Mouse (Mus musculus) embryonic facial prominence, embryonic 15.5 days (tissue): ENCODE measurements around the gene Vipr2. TPM values are rescaled to one million over a fixed set of nuclear protein-coding genes. Genes with fewer than 3 reads are reported as not detected.

ENCODE experiments used
- ATAC-seq: fragments of 200-750 bp; cut with Nextera tagmentation; 2 replicates; pipeline ENCODE4 v1.8.0; 2017; ENCODE audit warnings: low read depth, moderate TSS enrichment; ENCODE audit not compliant: insufficient number of reproducible peaks, low FRiP score, low TSS enrichment
- H3K27ac ChIP-seq: fragments of 300-500 bp; sonication (generic); replicated peaks from 2 replicates; pipeline ENCODE4 v1.5.1; 2015; ENCODE audit warnings: mild to moderate bottlenecking, inconsistent platforms
- H3K27me3 ChIP-seq: fragments of 300-500 bp; sonication (generic); 2 replicates; pipeline ENCODE4 v1.6.1; 2015; ENCODE audit warnings: inconsistent platforms
- H3K36me3 ChIP-seq: fragments of 300-500 bp; sonication (generic); 2 replicates; pipeline ENCODE4 v1.6.1; 2015; ENCODE audit warnings: mild to moderate bottlenecking, inconsistent platforms
- H3K4me1 ChIP-seq: fragments of 300-500 bp; sonication (generic); 2 replicates; pipeline ENCODE4 v1.6.1; 2015; ENCODE audit warnings: inconsistent platforms
- H3K4me2 ChIP-seq: fragments of 300-500 bp; sonication (generic); replicated peaks from 2 replicates; pipeline ENCODE4 v1.6.1; 2015; ENCODE audit warnings: mild to moderate bottlenecking, inconsistent platforms
- H3K4me3 ChIP-seq: fragments of 300-500 bp; sonication (generic); replicated peaks from 2 replicates; pipeline ENCODE4 v1.5.1; 2015; ENCODE audit warnings: mild to moderate bottlenecking, inconsistent platforms
- H3K9ac ChIP-seq: fragments of 300-500 bp; sonication (generic); 2 replicates; pipeline ENCODE4 v1.6.1; 2015; ENCODE audit warnings: inconsistent platforms
- H3K9me3 ChIP-seq: fragments of 300-500 bp; sonication (generic); replicated peaks from 2 replicates; pipeline ENCODE4 v1.6.1; 2016; ENCODE audit warnings: inconsistent platforms
- WGBS: fragments of 180-500 bp; shearing (Covaris S2); methylation state at CpG from one replicate; pipeline ENCODE4 v1.1.7; 2015; 5-methylcytosine and 5-hydroxymethylcytosine counted together
- polyA plus RNA-seq: library from polyadenylated mRNA; unstranded; fragments of >200 nt; fragmentation: Nextera tagmentation; extraction: Ambion mirVana; gene quantifications from 2 replicates; pipeline ENCODE4 v1.2.1, GENCODE M21; 2015

Vipr2 gene
- 1.8 and 2.6 TPM in 2 replicates for polyA plus RNA-seq

- H3K4me3 ChIP-seq = peak within 1 kb of the TSS; percentile 50
- H3K4me2 ChIP-seq = peak within 1 kb of the TSS; percentile 90
- 4% methylated on average over 33 of the region's 33 CpGs for WGBS
- peak; percentile 85 for ATAC-seq
- no peaks in the 10 kb centered on the region for H3K36me3 ChIP-seq
- H3K9me3 ChIP-seq = no peaks in the 10 kb centered on the region
- H3K9ac ChIP-seq = peak within 1 kb of the TSS; percentile 44
- peaks cover 21% of the 10 kb centered on the region for H3K27me3 ChIP-seq
- H3K27ac ChIP-seq = no peak within 1 kb of the TSS
- H3K4me1 ChIP-seq = peaks cover 4% of the 10 kb centered on the region; the same call in 1 of the 2 replicates
Observed at GRCm38 (mm10) chr12:116077074-116077854, at the start of gene Vipr2. Gene Vipr2, plus strand, starts transcription at chr12:116077726.

- Histone ChIP-seq H3K9ac (no peak overlapping the region), H3K4me1 (no peaks in the 10 kb centered on the region), H3K27me3 (no peaks in the 10 kb centered on the region), H3K4me3 (no peak overlapping the region), H3K9me3 (no peaks in the 10 kb centered on the region), H3K27ac (no peak overlapping the region), H3K4me2 (no peak overlapping the region), H3K36me3 (no peaks in the 10 kb centered on the region)
- ATAC-seq = no peak
- 51% methylated on average over 2 of the region's 2 CpGs for WGBS
Observed at GRCm38 (mm10) chr12:116028095-116028494, 49.4 kb upstream of the Vipr2 start.

- Histone ChIP-seq H3K4me2 (no peak overlapping the region), H3K4me1 (no peaks in the 10 kb centered on the region), H3K9me3 (no peaks in the 10 kb centered on the region), H3K36me3 (no peaks in the 10 kb centered on the region), H3K4me3 (no peak overlapping the region), H3K27ac (no peak overlapping the region), H3K27me3 (no peaks in the 10 kb centered on the region), H3K9ac (no peak overlapping the region)
- 66% methylated on average over 5 of the region's 5 CpGs for WGBS
- no peak for ATAC-seq
Observed at GRCm38 (mm10) chr12:116035346-116035745, 42.2 kb upstream of the Vipr2 start.

- Histone ChIP-seq H3K27ac (no peak overlapping the region), H3K4me3 (no peak overlapping the region), H3K27me3 (no peaks in the 10 kb centered on the region), H3K4me2 (no peak overlapping the region), H3K9ac (no peak overlapping the region), H3K36me3 (no peaks in the 10 kb centered on the region), H3K4me1 (peaks cover 11% of the 10 kb centered on the region), H3K9me3 (no peaks in the 10 kb centered on the region)
- 89% methylated on average over 5 of the region's 5 CpGs for WGBS
- ATAC-seq = no peak
Observed at GRCm38 (mm10) chr12:116044785-116045184, 32.7 kb upstream of the Vipr2 start.

GRCm38 (mm10) chr12:116047440-116048377 lies 29.8 kb upstream of the Vipr2 start, which contains the start of gene Zfp386:
Gene Zfp386, plus strand, starts transcription at chr12:116047724.
- H3K9ac ChIP-seq = peak within 1 kb of the TSS; percentile 82
- H3K27ac ChIP-seq = peak within 1 kb of the TSS; percentile 99
- no peaks in the 10 kb centered on the region for H3K9me3 ChIP-seq
- no peaks in the 10 kb centered on the region for H3K27me3 ChIP-seq
- H3K36me3 ChIP-seq = no peaks in the 10 kb centered on the region
- H3K4me3 ChIP-seq = peak within 1 kb of the TSS; percentile 78
- ATAC-seq = peak; percentile 99
- H3K4me1 ChIP-seq = peaks cover 11% of the 10 kb centered on the region
- WGBS = 1% methylated on average over 55 of the region's 55 CpGs
- peak within 1 kb of the TSS; percentile 59 for H3K4me2 ChIP-seq

GRCm38 (mm10) chr12:116048766-116049165 lies 28.8 kb upstream of the Vipr2 start:
- no peaks in the 10 kb centered on the region for H3K27me3 ChIP-seq
- peak overlapping the region; percentile 59 for H3K4me2 ChIP-seq
- H3K9ac ChIP-seq = peak overlapping the region; percentile 82; the same call in 1 of the 2 replicates
- H3K4me3 ChIP-seq = peak overlapping the region; percentile 78
- WGBS = 50% methylated on average over 7 of the region's 7 CpGs
- no peak overlapping the region for H3K27ac ChIP-seq
- H3K36me3 ChIP-seq = no peaks in the 10 kb centered on the region
- peaks cover 11% of the 10 kb centered on the region for H3K4me1 ChIP-seq
- ATAC-seq = no peak
- no peaks in the 10 kb centered on the region for H3K9me3 ChIP-seq

GRCm38 (mm10) chr12:116049236-116049635 lies 28.3 kb upstream of the Vipr2 start:
- Histone ChIP-seq H3K4me3 (0 out of 2 replicates have a peak overlapping the region, but pooled peaks have one; percentile 78), H3K4me2 (peak overlapping the region; percentile 59), H3K9ac (no peak overlapping the region), H3K4me1 (peaks cover 11% of the 10 kb centered on the region), H3K36me3 (peaks cover 2% of the 10 kb centered on the region), H3K27ac (no peak overlapping the region), H3K9me3 (no peaks in the 10 kb centered on the region), H3K27me3 (no peaks in the 10 kb centered on the region)
- no peak for ATAC-seq
- WGBS = 64% methylated on average over 3 of the region's 3 CpGs

- Histone ChIP-seq H3K4me3 (no peak overlapping the region), H3K4me2 (no peak overlapping the region), H3K27ac (no peak overlapping the region), H3K9me3 (no peaks in the 10 kb centered on the region; the same call in 1 of the 2 replicates), H3K36me3 (peaks cover 6% of the 10 kb centered on the region), H3K27me3 (no peaks in the 10 kb centered on the region), H3K9ac (no peak overlapping the region), H3K4me1 (peaks cover 11% of the 10 kb centered on the region)
- 80% methylated on average over 6 of the region's 6 CpGs for WGBS
- no peak for ATAC-seq
Observed at GRCm38 (mm10) chr12:116049701-116050100, 27.8 kb upstream of the Vipr2 start.

- 95% methylated on average over 8 of the region's 8 CpGs for WGBS
- no peak overlapping the region for H3K27ac ChIP-seq
- peaks cover 10% of the 10 kb centered on the region for H3K9me3 ChIP-seq
- no peak overlapping the region for H3K4me3 ChIP-seq
- H3K4me1 ChIP-seq = peaks cover 2% of the 10 kb centered on the region
- no peak overlapping the region for H3K4me2 ChIP-seq
- ATAC-seq = no peak
- no peak overlapping the region for H3K9ac ChIP-seq
- peaks cover 44% of the 10 kb centered on the region for H3K36me3 ChIP-seq
- H3K27me3 ChIP-seq = no peaks in the 10 kb centered on the region
Observed at GRCm38 (mm10) chr12:116054342-116054741, 23.2 kb upstream of the Vipr2 start.

- Histone ChIP-seq H3K4me2 (no peak overlapping the region), H3K27ac (no peak overlapping the region), H3K27me3 (no peaks in the 10 kb centered on the region), H3K4me1 (no peaks in the 10 kb centered on the region), H3K9ac (no peak overlapping the region), H3K36me3 (peaks cover 60% of the 10 kb centered on the region), H3K4me3 (no peak overlapping the region), H3K9me3 (peaks cover 26% of the 10 kb centered on the region)
- no peak for ATAC-seq
- 95% methylated on average over 3 of the region's 3 CpGs for WGBS
Observed at GRCm38 (mm10) chr12:116056112-116056511, 21.4 kb upstream of the Vipr2 start.

GRCm38 (mm10) chr12:116061561-116062193 lies 15.8 kb upstream of the Vipr2 start:
- Histone ChIP-seq H3K27ac (no peak overlapping the region), H3K36me3 (peaks cover 46% of the 10 kb centered on the region), H3K4me3 (no peak overlapping the region), H3K9me3 (peaks cover 37% of the 10 kb centered on the region), H3K4me1 (no peaks in the 10 kb centered on the region), H3K27me3 (no peaks in the 10 kb centered on the region), H3K9ac (no peak overlapping the region), H3K4me2 (no peak overlapping the region)
- WGBS = 91% methylated on average over 5 of the region's 5 CpGs
- no peak for ATAC-seq
